Mouse (Mus musculus) neural tube, embryonic 13.5 days (tissue): ENCODE data around the gene Tsnax. TPM values are rescaled to one million over a fixed set of nuclear protein-coding genes. Genes with fewer than 3 reads are reported as not detected.
A peak's percentile ranks its signal among the peaks of the same experiment; 100 is the strongest.

Experiments
- ATAC-seq: fragments of 200-750 bp; cut with Nextera tagmentation; 2 replicates; pipeline ENCODE4 v1.8.0; 2017; ENCODE audit warnings: low read depth, mild to moderate bottlenecking, moderate TSS enrichment, moderate library complexity
- H3K27ac ChIP-seq: fragments of 300-500 bp; sonication (generic); replicated peaks from 2 replicates; pipeline ENCODE4 v1.5.1; 2015; ENCODE audit warnings: moderate library complexity, mild to moderate bottlenecking, inconsistent platforms
- H3K27me3 ChIP-seq: fragments of 300-500 bp; sonication (generic); 2 replicates; pipeline ENCODE4 v1.6.1; 2015; ENCODE audit warnings: mild to moderate bottlenecking, inconsistent platforms
- H3K36me3 ChIP-seq: fragments of 300-500 bp; sonication (generic); 2 replicates; pipeline ENCODE4 v1.6.1; 2015; ENCODE audit warnings: mild to moderate bottlenecking, inconsistent platforms
- H3K4me1 ChIP-seq: fragments of 300-500 bp; sonication (generic); replicated peaks from 2 replicates; pipeline ENCODE4 v1.6.1; 2015; ENCODE audit warnings: inconsistent platforms
- H3K4me2 ChIP-seq: fragments of 300-500 bp; sonication (generic); 2 replicates; pipeline ENCODE4 v1.6.1; 2015; ENCODE audit warnings: inconsistent platforms, mild to moderate bottlenecking, moderate library complexity
- H3K4me3 ChIP-seq: fragments of 300-500 bp; sonication (generic); 2 replicates; pipeline ENCODE4 v1.5.1; 2015; ENCODE audit warnings: mild to moderate bottlenecking, inconsistent platforms
- H3K9ac ChIP-seq: fragments of 300-500 bp; sonication (generic); 2 replicates; pipeline ENCODE4 v1.6.1; 2015; ENCODE audit warnings: moderate library complexity, mild to moderate bottlenecking, inconsistent platforms
- H3K9me3 ChIP-seq: fragments of 300-500 bp; sonication (generic); 2 replicates; pipeline ENCODE4 v1.6.1; 2016; ENCODE audit warnings: inconsistent platforms
- WGBS: fragments of 180-500 bp; shearing (Covaris S2); methylation state at CpG from one replicate; pipeline ENCODE4 v1.1.7; 2015; 5-methylcytosine and 5-hydroxymethylcytosine counted together
- polyA plus RNA-seq: library from polyadenylated mRNA; unstranded; fragments of >200 nt; fragmentation: Nextera tagmentation; extraction: Ambion mirVana; gene quantifications from 2 replicates; pipeline ENCODE4 v1.2.1, GENCODE M21; 2015

Gene Tsnax
- 159 and 168 TPM in 2 replicates for polyA plus RNA-seq

- H3K9ac ChIP-seq, result peak within 1 kb of the TSS; percentile 96
- peaks cover 33% of the 10 kb centered on the region for H3K36me3 ChIP-seq
- H3K4me1 ChIP-seq, result peaks cover 9% of the 10 kb centered on the region
- H3K9me3 ChIP-seq, result 0 out of 2 replicates have a peak, but pooled peaks cover 2% of the 10 kb centered on the region
- H3K4me2 ChIP-seq, result peak within 1 kb of the TSS; percentile 73
- no peaks in the 10 kb centered on the region for H3K27me3 ChIP-seq
- WGBS, result 4% methylated on average over 75 of the region's 84 CpGs
- peak within 1 kb of the TSS; percentile 94 for H3K4me3 ChIP-seq
- peak within 1 kb of the TSS; percentile 88 for H3K27ac ChIP-seq
- peak; percentile 99 for ATAC-seq
Observed at GRCm38 (mm10) chr8:125012695-125013627, at the start of gene Tsnax. Gene Tsnax (plus strand): TSS chr8:125012997.

GRCm38 (mm10) chr8:124963246-124963645 is 49.6 kb upstream of the Tsnax start:
- H3K4me3 ChIP-seq, result no peak overlapping the region
- H3K9me3 ChIP-seq, result no peaks in the 10 kb centered on the region
- no peak overlapping the region for H3K27ac ChIP-seq
- H3K4me2 ChIP-seq, result no peak overlapping the region
- no peaks in the 10 kb centered on the region for H3K4me1 ChIP-seq
- H3K36me3 ChIP-seq, result no peaks in the 10 kb centered on the region
- ATAC-seq, result no peak
- H3K27me3 ChIP-seq, result no peaks in the 10 kb centered on the region
- no peak overlapping the region for H3K9ac ChIP-seq
- WGBS, result 94% methylated on average over 5 of the region's 5 CpGs

- no peaks in the 10 kb centered on the region for H3K9me3 ChIP-seq
- H3K4me1 ChIP-seq, result no peaks in the 10 kb centered on the region
- no peak overlapping the region for H3K4me3 ChIP-seq
- no peaks in the 10 kb centered on the region for H3K36me3 ChIP-seq
- H3K27ac ChIP-seq, result no peak overlapping the region
- 98% methylated on average over 8 of the region's 8 CpGs for whole genome bisulfite sequencing
- H3K27me3 ChIP-seq, result no peaks in the 10 kb centered on the region
- ATAC-seq, result no peak
- no peak overlapping the region for H3K9ac ChIP-seq
- H3K4me2 ChIP-seq, result no peak overlapping the region
Observed at GRCm38 (mm10) chr8:124964966-124965365, 47.8 kb upstream of the Tsnax start.

- ATAC-seq, result no peak
- H3K9me3 ChIP-seq, result peaks cover 4% of the 10 kb centered on the region; the same call in 1 of the 2 replicates
- H3K4me2 ChIP-seq, result no peak overlapping the region
- 79% methylated on average over 6 of the region's 6 CpGs for WGBS
- H3K4me3 ChIP-seq, result no peak overlapping the region
- no peak overlapping the region for H3K9ac ChIP-seq
- no peaks in the 10 kb centered on the region for H3K4me1 ChIP-seq
- H3K27ac ChIP-seq, result no peak overlapping the region
- H3K36me3 ChIP-seq, result no peaks in the 10 kb centered on the region
- H3K27me3 ChIP-seq, result no peaks in the 10 kb centered on the region
Observed at GRCm38 (mm10) chr8:124970312-124970933, 42.4 kb upstream of the Tsnax start.

- WGBS, result 86% methylated on average over 8 of the region's 8 CpGs
Observed at GRCm38 (mm10) chr8:124973221-124973620, 39.6 kb upstream of the Tsnax start.

GRCm38 (mm10) chr8:124974254-124974653 is 38.5 kb upstream of the Tsnax start:
- Histone ChIP-seq H3K9me3 (peaks cover 4% of the 10 kb centered on the region; the same call in 1 of the 2 replicates), H3K4me1 (no peaks in the 10 kb centered on the region), H3K27me3 (no peaks in the 10 kb centered on the region), H3K4me2 (no peak overlapping the region), H3K9ac (no peak overlapping the region), H3K27ac (no peak overlapping the region), H3K4me3 (no peak overlapping the region), H3K36me3 (no peaks in the 10 kb centered on the region)
- 78% methylated on average over 4 of the region's 4 CpGs for WGBS
- no peak for ATAC-seq

More at GRCm38 (mm10) chr8:124973221-124973620, 39.6 kb upstream of the Tsnax start:
- no peak overlapping the region for H3K9ac ChIP-seq
- no peak overlapping the region for H3K27ac ChIP-seq
- no peaks in the 10 kb centered on the region for H3K4me1 ChIP-seq
- peaks cover 4% of the 10 kb centered on the region; the same call in 1 of the 2 replicates for H3K9me3 ChIP-seq
- H3K36me3 ChIP-seq, result no peaks in the 10 kb centered on the region
- ATAC-seq, result no peak
- H3K27me3 ChIP-seq, result no peaks in the 10 kb centered on the region
- no peak overlapping the region for H3K4me2 ChIP-seq
- no peak overlapping the region for H3K4me3 ChIP-seq

- no peak for ATAC-seq
- no peak overlapping the region for H3K27ac ChIP-seq
- no peaks in the 10 kb centered on the region for H3K36me3 ChIP-seq
- 90% methylated on average over 6 of the region's 6 CpGs for WGBS
- no peak overlapping the region for H3K4me3 ChIP-seq
- no peak overlapping the region for H3K9ac ChIP-seq
- peaks cover 4% of the 10 kb centered on the region; the same call in 1 of the 2 replicates for H3K9me3 ChIP-seq
- no peak overlapping the region for H3K4me2 ChIP-seq
- no peaks in the 10 kb centered on the region for H3K4me1 ChIP-seq
- no peaks in the 10 kb centered on the region for H3K27me3 ChIP-seq
Observed at GRCm38 (mm10) chr8:124976211-124976610, 36.6 kb upstream of the Tsnax start.

GRCm38 (mm10) chr8:124978026-124978425 is 34.8 kb upstream of the Tsnax start:
- ATAC-seq, result no peak

GRCm38 (mm10) chr8:124980036-124980435 is 32.8 kb upstream of the Tsnax start:
- Histone ChIP-seq H3K4me2 (no peak overlapping the region), H3K36me3 (no peaks in the 10 kb centered on the region), H3K9ac (no peak overlapping the region), H3K4me3 (no peak overlapping the region), H3K4me1 (no peaks in the 10 kb centered on the region), H3K27ac (no peak overlapping the region), H3K27me3 (peaks cover under 1% of the 10 kb centered on the region; the same call in 1 of the 2 replicates), H3K9me3 (no peaks in the 10 kb centered on the region)
- 92% methylated on average over 3 of the region's 3 CpGs for WGBS
- no peak for ATAC-seq

More at GRCm38 (mm10) chr8:124978026-124978425, 34.8 kb upstream of the Tsnax start:
- Histone ChIP-seq H3K9ac (no peak overlapping the region), H3K9me3 (no peaks in the 10 kb centered on the region), H3K4me1 (no peaks in the 10 kb centered on the region), H3K27me3 (no peaks in the 10 kb centered on the region), H3K4me2 (no peak overlapping the region), H3K4me3 (no peak overlapping the region), H3K36me3 (no peaks in the 10 kb centered on the region), H3K27ac (no peak overlapping the region)
- WGBS, result 89% methylated on average over 7 of the region's 7 CpGs

- Histone ChIP-seq H3K4me3 (no peak overlapping the region), H3K4me2 (no peak overlapping the region), H3K9me3 (no peaks in the 10 kb centered on the region), H3K4me1 (no peaks in the 10 kb centered on the region), H3K27me3 (peaks cover 4% of the 10 kb centered on the region; the same call in 1 of the 2 replicates), H3K9ac (no peak overlapping the region), H3K36me3 (no peaks in the 10 kb centered on the region), H3K27ac (no peak overlapping the region)
- 85% methylated on average over 8 of the region's 8 CpGs for WGBS
- ATAC-seq, result no peak
Observed at GRCm38 (mm10) chr8:124980828-124981227, 32.0 kb upstream of the Tsnax start.

- Histone ChIP-seq H3K4me2 (0 out of 2 replicates have a peak overlapping the region, but pooled peaks have one; percentile 4), H3K9me3 (no peaks in the 10 kb centered on the region), H3K27ac (no peak overlapping the region), H3K9ac (no peak overlapping the region), H3K36me3 (no peaks in the 10 kb centered on the region), H3K27me3 (0 out of 2 replicates have a peak, but pooled peaks cover 8% of the 10 kb centered on the region), H3K4me3 (no peak overlapping the region), H3K4me1 (0 out of 2 replicates have a peak, but pooled peaks cover 6% of the 10 kb centered on the region)
- 25% methylated on average over 17 of the region's 17 CpGs for WGBS
- ATAC-seq, result no peak
Observed at GRCm38 (mm10) chr8:124990923-124991667, 21.7 kb upstream of the Tsnax start.
